Mouse (Mus musculus): ENCODE measurements around the gene Eomes. TPM values are rescaled to one million over a fixed set of nuclear protein-coding genes. Genes with fewer than 3 reads are reported as not detected.

Eomes gene
- polyA plus RNA-seq, 1 experiment, result 0.09 TPM

- Histone ChIP-seq H3K4me3 (ENCODE audit: control insufficient read depth, low read depth, low read length) (no peak overlapping the region), H3K27ac (ENCODE audit: control insufficient read depth, insufficient read depth, low read depth, low read length) (no peak overlapping the region)
Observed at GRCm38 (mm10) chr9:118464031-118464430, 14.0 kb upstream of the Eomes start.

DNA sequence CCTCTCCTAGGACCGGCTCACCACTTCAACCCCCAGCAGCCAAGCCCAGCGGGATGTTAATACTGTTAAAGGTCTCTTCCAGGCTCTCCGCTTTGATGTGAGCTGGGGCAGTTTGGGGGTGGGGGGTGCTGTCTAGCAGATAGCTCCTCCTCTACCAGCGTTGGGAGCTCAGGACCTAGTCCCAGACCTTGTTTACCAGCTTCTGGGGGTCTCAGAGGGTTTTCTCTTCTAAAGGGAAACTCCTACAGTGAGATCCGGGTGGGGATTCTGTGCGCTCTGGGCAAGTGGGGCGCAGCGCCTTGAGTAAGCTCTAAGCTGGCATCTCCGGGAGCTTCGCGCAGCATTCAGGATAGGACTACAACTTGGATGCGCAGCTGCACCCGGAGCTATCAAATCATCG is 9.7 kb upstream of the Eomes start:
- no peak overlapping the region for H3K27ac ChIP-seq (ENCODE audit: control insufficient read depth, insufficient read depth, low read depth, low read length)
- no peaks in the 10 kb centered on the region for H3K4me1 ChIP-seq (ENCODE audit: control insufficient read depth, insufficient read depth, low read length)
- H3K27me3 ChIP-seq (ENCODE audit: control insufficient read depth, insufficient read depth, low read length), result no peaks in the 10 kb centered on the region
- TF ChIP-seq CTCF (IDR thresholded peaks at IDR 0.05; ENCODE audit: control insufficient read depth, insufficient read depth, insufficient replicate concordance, low read depth, low read length) (no peak), POLR2A (IDR thresholded peaks at IDR 0.05; ENCODE audit: control insufficient read depth, low read depth, low read length) (no peak)
- no peaks in the 10 kb centered on the region for H3K36me3 ChIP-seq (ENCODE audit: control insufficient read depth, insufficient read depth, low read length)
- no peak overlapping the region for H3K4me3 ChIP-seq (ENCODE audit: control insufficient read depth, low read depth, low read length)

More at GRCm38 (mm10) chr9:118464031-118464430, 14.0 kb upstream of the Eomes start:
- TF ChIP-seq CTCF (IDR thresholded peaks at IDR 0.05; ENCODE audit: control insufficient read depth, insufficient read depth, insufficient replicate concordance, low read depth, low read length) (no peak), POLR2A (IDR thresholded peaks at IDR 0.05; ENCODE audit: control insufficient read depth, low read depth, low read length) (no peak)
- Histone ChIP-seq H3K4me1 (ENCODE audit: control insufficient read depth, insufficient read depth, low read length) (no peaks in the 10 kb centered on the region), H3K27me3 (ENCODE audit: control insufficient read depth, insufficient read depth, low read length) (no peaks in the 10 kb centered on the region), H3K36me3 (ENCODE audit: control insufficient read depth, insufficient read depth, low read length) (no peaks in the 10 kb centered on the region)

GRCm38 (mm10) chr9:118469272-118469671 is 8.7 kb upstream of the Eomes start:
- no peak for TF ChIP-seq CTCF (IDR thresholded peaks at IDR 0.05; ENCODE audit: control insufficient read depth, insufficient read depth, insufficient replicate concordance, low read depth, low read length)
- TF ChIP-seq POLR2A (IDR thresholded peaks at IDR 0.05; ENCODE audit: control insufficient read depth, low read depth, low read length), result no peak
- Histone ChIP-seq H3K4me3 (ENCODE audit: control insufficient read depth, low read depth, low read length) (no peak overlapping the region), H3K36me3 (ENCODE audit: control insufficient read depth, insufficient read depth, low read length) (no peaks in the 10 kb centered on the region), H3K27me3 (ENCODE audit: control insufficient read depth, insufficient read depth, low read length) (no peaks in the 10 kb centered on the region), H3K27ac (ENCODE audit: control insufficient read depth, insufficient read depth, low read depth, low read length) (no peak overlapping the region), H3K4me1 (ENCODE audit: control insufficient read depth, insufficient read depth, low read length) (no peaks in the 10 kb centered on the region)

- no peak overlapping the region for H3K27ac ChIP-seq (ENCODE audit: control insufficient read depth, insufficient read depth, low read depth, low read length)
- H3K4me1 ChIP-seq (ENCODE audit: control insufficient read depth, insufficient read depth, low read length), result no peaks in the 10 kb centered on the region
- no peaks in the 10 kb centered on the region for H3K36me3 ChIP-seq (ENCODE audit: control insufficient read depth, insufficient read depth, low read length)
- no peak overlapping the region for H3K4me3 ChIP-seq (ENCODE audit: control insufficient read depth, low read depth, low read length)
- no peaks in the 10 kb centered on the region for H3K27me3 ChIP-seq (ENCODE audit: control insufficient read depth, insufficient read depth, low read length)
- TF ChIP-seq POLR2A (IDR thresholded peaks at IDR 0.05; ENCODE audit: control insufficient read depth, low read depth, low read length), result no peak
- TF ChIP-seq CTCF (IDR thresholded peaks at IDR 0.05; ENCODE audit: control insufficient read depth, insufficient read depth, insufficient replicate concordance, low read depth, low read length), result no peak
Observed at GRCm38 (mm10) chr9:118471296-118471695, 6.7 kb upstream of the Eomes start.

DNA sequence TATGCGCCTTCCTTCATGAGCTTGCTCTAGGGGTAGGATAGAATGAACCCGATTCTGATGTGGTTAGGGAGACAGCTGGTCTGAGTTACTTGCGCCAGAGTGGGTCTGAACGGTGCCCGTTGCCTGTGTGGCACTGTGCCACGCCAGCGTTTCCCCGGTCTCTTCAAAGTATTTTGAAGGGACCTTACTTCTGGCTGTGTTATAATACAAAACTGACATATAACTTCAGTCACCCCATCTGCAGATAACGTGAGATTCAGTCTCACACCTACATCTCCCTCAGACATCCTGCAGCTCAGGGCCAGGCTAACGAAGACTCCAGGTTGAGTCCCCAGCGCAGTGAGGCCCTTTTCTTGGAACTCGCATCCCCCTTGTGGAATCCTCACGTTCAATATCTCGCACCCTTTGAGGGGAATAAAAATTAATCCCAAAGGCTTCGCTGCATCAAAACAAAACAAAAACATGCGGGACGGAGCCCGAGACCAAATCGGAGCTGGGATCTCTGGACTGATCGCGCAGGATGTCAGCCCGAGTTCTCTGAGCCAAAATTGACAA is 1.7 kb upstream of the Eomes start:
- TF ChIP-seq POLR2A (IDR thresholded peaks at IDR 0.05; ENCODE audit: control insufficient read depth, low read depth, low read length) (no peak), CTCF (IDR thresholded peaks at IDR 0.05; ENCODE audit: control insufficient read depth, insufficient read depth, insufficient replicate concordance, low read depth, low read length) (no peak)
- Histone ChIP-seq H3K27ac (ENCODE audit: control insufficient read depth, insufficient read depth, low read depth, low read length) (no peak overlapping the region), H3K4me3 (ENCODE audit: control insufficient read depth, low read depth, low read length) (no peak overlapping the region), H3K4me1 (ENCODE audit: control insufficient read depth, insufficient read depth, low read length) (peaks cover 16% of the 10 kb centered on the region), H3K27me3 (ENCODE audit: control insufficient read depth, insufficient read depth, low read length) (peaks cover 9% of the 10 kb centered on the region), H3K36me3 (ENCODE audit: control insufficient read depth, insufficient read depth, low read length) (no peaks in the 10 kb centered on the region)

- no peaks in the 10 kb centered on the region for H3K36me3 ChIP-seq (ENCODE audit: control insufficient read depth, insufficient read depth, low read length)
- H3K27me3 ChIP-seq (ENCODE audit: control insufficient read depth, insufficient read depth, low read length), result peaks cover 9% of the 10 kb centered on the region
- TF ChIP-seq CTCF (IDR thresholded peaks at IDR 0.05; ENCODE audit: control insufficient read depth, insufficient read depth, insufficient replicate concordance, low read depth, low read length), result no peak
- no peak for TF ChIP-seq POLR2A (IDR thresholded peaks at IDR 0.05; ENCODE audit: control insufficient read depth, low read depth, low read length)
- H3K4me3 ChIP-seq (ENCODE audit: control insufficient read depth, low read depth, low read length), result no peak overlapping the region
- H3K4me1 ChIP-seq (ENCODE audit: control insufficient read depth, insufficient read depth, low read length), result peaks cover 16% of the 10 kb centered on the region
- H3K27ac ChIP-seq (ENCODE audit: control insufficient read depth, insufficient read depth, low read depth, low read length), result no peak overlapping the region
Observed at GRCm38 (mm10) chr9:118476766-118477271, 1.2 kb upstream of the Eomes start.

DNA sequence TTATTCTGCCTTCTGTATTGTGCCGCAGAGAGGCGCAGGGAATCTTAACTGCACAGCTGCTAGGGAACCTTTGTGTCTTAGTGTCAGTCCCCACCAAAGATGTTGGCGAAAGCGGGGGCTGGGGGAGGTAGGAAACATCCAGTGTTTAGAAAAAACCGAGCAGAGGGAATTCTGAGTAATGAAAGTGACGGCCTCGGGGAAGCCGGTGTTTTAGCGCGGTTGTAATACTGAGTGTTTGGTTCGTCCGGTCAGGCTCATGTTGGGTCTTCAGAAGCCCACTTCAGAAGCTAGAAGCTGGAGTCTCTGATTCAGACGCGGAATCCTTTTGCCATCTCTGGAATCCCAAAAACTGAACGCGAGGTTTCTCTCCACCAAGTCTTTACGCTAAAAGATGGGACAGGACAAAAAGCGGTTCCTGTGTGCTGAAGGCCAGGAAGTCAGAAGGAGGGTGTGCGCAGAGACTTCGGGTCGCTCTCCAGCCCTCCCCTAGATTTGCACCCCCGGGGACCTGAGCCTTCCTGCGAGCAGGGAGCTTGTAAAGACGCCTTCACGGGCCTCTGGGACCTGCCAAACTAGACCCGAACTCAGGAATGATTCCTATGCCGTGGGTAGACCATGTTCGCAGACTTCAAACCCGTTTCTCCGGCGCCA is 606 bp upstream of the Eomes start:
- Histone ChIP-seq H3K4me1 (ENCODE audit: control insufficient read depth, insufficient read depth, low read length) (peaks cover 16% of the 10 kb centered on the region), H3K27me3 (ENCODE audit: control insufficient read depth, insufficient read depth, low read length) (peaks cover 9% of the 10 kb centered on the region), H3K4me3 (ENCODE audit: control insufficient read depth, low read depth, low read length) (no peak overlapping the region), H3K36me3 (ENCODE audit: control insufficient read depth, insufficient read depth, low read length) (no peaks in the 10 kb centered on the region), H3K27ac (ENCODE audit: control insufficient read depth, insufficient read depth, low read depth, low read length) (no peak overlapping the region)
- no peak for TF ChIP-seq POLR2A (IDR thresholded peaks at IDR 0.05; ENCODE audit: control insufficient read depth, low read depth, low read length)
- TF ChIP-seq CTCF (IDR thresholded peaks at IDR 0.05; ENCODE audit: control insufficient read depth, insufficient read depth, insufficient replicate concordance, low read depth, low read length), result no peak
